Mouse (Mus musculus) ovary, adult 18-20 months (tissue): ENCODE results near the gene Dnah2.

ENCODE experiments used
- DNase-seq: peaks from one replicate; pipeline ENCODE4 v3.0.0; 2022; ENCODE audit warnings: low spot score, mixed read lengths

Gene Dnah2

DNA sequence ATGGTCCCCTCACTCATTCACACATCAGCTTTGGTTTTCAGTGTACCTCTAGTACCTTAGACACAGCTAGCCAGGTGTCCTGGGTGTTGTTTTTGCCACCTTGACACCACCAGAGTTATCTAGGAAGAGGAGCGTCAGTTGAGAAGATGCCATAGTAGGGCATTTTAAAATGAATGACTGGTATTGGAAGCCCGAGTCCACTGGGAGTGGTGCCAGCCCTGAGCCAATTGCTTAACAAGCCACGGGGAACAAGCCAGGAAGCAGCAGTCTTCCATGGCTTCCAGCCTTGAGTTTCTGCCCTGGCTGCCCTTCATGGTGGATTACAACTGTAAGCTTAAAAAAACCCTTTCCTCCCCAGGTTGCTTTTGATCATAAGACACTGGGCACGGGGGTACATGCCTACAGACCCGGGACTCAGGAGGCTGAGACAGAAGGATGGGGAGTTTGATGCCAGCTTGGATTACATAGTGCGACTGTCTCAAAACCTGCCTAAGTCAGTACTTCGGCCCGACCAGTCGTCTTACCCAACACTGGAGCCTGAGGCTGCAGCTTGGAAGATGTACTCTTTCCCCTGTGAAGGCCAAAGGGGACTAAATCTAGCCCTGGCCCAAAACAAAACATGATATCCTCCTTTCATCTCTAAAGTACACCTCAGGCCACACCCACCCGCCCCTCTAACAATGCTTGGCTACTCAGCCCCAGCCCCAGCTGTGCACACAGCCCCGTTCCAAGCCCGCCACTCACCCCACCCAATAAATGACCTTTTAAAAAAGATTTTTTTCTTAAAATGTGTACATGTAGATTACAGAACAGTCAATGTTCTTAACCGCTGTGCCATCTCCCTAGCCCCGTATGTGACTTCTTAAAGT lies 159.1 kb downstream of the Dnah2 start:
- DNase-seq = peak; percentile 49

DNA sequence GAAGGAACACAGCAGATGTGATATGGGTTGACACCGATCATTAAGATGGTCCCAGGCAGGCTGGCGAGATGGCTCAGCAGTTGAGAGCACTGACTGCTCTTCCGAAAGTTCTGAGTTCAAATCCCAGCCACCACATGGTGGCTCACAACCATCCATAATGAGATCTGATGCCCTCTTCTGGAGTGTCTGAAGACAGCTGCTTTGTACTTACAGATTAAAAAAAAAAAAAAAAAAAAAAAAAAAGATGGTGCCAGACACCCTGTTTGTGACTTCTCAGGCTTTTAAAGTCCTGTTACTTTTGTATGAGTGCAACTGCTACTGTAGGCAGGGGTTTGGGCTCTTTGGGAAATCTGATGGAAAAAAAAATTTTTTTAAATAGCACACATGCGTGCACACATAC lies 160.2 kb downstream of the Dnah2 start:
- no peak for DNase-seq

DNA sequence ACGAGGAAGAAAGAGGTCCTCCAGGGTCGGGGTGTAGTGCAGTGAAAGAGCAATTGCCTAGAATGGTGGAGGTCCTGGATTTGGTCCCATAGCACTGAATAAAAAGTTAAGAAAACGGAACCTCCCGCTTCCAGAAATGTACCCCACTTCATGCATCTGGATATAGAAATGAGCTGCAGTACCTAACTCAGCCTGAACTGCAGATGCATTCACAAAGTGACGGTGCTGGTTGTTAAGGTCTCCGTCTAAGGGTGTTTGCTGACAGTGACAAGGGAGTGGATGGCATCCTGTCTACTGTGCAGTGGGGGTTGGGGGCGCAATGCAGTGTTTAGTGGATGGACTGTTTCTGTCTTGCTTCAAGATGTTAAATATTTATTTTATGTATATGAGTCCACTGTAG lies 162.2 kb downstream of the Dnah2 start:
- DNase-seq = no peak

DNA sequence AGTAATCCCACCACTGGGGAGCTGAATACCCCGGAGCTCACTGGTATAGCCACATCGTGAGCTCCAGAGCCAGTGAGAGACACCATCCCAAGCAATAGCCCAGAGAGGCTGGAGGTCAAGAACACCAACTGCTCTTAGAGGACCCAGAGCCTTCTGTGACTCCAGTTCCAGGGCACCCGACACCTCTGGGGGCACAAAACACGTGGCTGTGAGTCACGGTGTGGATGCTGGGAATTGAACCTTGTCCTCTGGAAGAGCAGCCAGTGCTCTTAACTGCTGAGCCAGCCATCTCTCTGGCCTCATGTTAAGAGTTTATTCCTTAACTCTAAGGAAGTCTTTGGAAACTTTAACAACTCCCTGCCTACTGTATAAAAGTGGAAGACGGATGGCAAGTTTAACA lies 163.9 kb downstream of the Dnah2 start:
- DNase-seq = no peak

DNA sequence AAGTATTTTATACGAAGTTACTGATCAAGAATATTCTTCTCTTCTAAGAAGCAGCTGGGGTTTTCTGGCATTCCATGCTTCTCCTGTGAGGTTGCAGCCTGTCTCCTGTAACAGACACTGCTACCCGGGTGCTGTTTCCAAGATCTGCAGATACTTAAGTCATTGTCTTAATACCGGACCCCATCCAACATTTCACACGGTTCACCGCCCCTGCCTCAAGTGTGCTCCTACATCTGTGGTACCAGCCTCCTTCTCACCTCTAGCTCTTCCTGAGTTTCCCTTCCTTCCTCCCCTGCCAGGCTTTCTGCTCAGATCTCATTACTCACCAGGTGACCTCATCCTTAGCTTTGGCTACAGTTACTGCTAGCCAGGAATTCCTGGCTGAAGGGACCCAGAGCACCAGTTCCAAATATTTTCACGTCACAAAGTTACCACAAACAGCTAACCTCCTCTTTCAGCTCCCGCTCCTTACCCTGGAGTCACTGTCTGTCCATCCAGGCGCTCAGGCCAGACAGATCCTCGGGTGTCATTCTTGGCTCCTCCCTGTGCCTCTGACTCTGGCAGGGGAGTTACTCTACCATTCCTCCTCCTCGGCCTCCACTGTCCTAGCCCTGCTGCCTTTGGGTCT lies 166.3 kb downstream of the Dnah2 start:
- no peak for DNase-seq

DNA sequence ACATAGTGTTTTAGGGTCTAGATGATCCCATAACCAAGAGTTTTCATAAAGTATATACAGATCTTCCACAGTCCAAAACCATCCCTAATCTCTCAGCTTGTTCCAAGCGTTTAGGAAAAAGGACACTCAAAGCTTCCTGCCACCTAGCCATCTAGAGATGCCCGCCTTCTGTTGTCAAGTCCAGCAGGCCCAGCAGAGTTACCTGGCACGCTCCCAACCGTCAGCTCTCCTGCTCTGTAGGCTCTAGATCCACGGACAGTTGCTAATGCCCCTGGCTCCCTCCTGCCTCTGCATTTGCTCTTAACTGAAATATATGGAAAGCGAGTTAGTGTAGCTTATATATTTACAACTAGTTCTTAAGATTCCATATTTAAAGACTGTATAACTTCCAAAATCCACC lies 167.6 kb downstream of the Dnah2 start:
- no peak for DNase-seq

DNA sequence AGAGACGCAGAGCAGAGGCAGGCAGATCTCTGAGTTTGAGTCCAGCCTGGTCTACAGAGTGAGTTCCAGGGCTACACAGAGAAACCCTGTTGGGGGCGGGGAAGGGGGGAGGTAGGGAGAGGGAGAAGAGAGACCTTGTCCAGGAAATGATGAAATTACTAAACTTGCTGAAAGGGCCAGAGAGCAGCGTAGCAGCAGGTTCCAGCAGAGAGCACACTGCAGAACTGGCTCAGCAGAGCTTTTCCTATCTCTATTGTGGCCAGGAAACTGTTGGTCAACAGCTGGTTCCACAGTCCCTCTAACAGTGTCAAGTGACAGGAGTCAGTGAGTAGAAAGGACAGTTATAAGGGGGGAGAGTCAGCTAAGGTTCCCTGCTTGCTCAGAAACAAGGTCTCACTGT lies 169.3 kb downstream of the Dnah2 start:
- DNase-seq = no peak

DNA sequence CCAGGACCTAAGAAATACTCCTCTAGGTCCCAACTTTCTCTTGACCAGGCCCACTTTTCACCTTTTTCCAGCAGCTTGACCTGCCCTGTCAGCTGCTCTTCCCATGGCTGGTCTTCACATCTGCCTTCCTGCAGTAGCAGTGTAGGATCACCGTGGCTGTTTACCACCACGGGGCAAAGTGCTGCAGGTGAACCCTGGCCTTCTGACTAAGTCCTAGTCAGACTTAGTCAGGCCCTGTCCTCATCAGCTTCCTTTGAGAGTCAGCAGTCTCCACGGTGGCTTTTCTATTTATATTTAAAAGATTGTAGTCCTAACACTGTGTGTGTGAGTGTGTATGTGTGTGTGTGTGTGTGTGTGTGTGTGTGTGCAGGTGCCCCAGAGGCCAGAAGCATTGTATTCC lies 171.1 kb downstream of the Dnah2 start:
- DNase-seq = no peak

DNA sequence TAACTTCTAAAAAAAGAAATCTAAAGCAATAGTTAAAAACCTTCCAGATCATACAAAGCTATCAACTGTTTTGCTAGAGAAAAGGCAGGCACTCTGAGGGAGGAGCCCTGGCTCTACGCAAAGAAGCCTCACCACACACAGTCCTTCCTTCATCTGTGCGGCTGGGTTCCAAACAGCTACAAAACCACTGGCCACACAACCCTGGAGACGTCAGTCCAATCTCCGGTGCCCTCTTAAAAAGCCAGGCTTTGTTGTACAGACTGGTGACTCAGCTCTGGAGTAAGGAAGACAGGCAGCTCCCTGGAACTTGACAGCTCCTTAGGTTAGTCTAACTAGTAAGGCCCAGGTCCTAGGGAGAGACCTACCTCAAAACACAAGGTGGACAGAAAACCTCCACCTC lies 173.3 kb downstream of the Dnah2 start:
- no peak for DNase-seq

DNA sequence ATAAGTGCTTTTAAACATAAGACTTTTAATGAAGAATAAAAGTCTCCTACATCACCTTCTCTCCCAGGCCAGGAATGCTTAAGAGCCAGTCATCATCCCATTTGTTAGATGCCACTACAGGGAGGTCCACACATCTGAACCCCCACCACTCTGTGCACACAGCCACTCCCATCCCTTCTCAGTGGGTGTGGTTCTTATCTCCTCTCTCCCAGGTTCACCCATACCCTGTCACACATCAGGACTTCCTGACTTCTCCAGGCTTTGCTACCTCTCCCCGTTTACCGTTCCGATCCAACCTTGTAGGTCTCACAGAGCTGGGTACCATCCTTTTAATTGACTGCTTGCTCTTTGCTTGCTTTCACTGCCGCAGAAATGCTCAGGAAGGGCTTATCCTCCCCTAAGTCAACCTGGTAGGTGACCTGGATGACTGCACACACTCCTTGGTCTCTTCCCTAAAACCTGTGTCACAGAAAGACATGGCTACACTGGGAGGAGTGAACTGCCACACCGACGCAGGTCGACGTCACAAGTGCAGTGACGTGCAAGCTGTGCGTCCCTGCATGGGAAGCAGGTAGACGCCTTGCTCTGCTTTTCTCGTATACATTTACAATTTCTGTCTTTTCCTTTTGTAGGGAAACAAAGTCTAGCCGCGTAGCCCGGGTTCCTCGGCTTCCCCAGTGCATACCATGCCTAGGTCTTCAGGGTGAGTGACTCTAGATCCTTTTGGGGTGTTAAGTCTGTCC lies 175.5 kb downstream of the Dnah2 start:
- DNase-seq = no peak

DNA sequence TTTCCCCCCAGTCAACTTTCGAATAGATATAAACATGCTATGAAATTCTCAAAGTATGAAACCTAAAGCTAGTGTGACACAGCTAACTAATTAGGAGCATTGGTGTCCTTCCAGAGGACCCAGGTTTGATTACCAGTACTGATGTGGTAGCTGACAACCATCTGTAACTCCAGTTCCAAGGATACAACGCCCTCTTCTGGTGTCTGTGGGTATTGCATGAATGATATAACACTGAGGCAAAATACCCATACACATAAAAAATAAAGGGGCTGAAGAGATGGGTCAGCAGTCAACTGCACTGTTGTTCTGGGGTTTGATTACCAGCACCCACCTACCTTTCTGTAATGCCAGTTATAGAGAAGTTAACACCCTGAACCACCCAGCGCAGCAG lies 176.1 kb downstream of the Dnah2 start:
- DNase-seq = no peak

DNA sequence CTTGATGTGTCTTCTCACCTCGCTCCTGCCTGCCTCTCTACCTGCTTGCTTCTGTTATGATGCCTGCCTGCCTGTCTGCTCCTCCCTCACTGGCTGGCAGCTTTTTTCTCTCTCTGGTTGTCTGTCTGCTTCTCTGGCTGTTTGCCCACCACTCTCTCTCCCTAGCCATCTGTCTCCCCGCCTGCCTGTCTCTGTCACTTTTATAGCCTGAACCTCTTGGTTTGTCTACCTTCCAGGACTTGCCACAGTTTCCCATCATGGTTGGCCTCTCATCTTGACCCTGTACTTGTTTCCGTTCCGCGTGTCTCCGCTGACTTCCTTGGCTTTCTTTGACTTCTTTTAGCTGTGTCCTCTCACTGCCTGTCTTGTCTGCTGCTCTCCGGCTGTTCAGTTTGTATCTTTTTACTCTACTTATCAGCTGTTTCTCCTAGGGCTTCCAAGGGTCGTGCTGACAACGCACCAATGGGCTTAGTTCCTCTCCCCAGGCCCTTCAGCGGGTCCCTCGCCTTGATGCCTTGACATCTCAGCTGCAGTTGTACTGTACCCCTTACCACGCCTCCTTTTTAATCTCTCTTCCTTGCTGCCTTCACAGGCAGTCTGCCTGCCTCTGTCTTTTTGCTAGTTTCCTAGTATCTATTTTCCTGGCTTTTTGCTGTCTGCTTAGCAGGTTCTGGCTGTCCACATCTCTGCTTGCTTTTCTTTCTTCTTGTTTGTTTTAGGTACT lies 176.7 kb downstream of the Dnah2 start:
- DNase-seq = no peak

DNA sequence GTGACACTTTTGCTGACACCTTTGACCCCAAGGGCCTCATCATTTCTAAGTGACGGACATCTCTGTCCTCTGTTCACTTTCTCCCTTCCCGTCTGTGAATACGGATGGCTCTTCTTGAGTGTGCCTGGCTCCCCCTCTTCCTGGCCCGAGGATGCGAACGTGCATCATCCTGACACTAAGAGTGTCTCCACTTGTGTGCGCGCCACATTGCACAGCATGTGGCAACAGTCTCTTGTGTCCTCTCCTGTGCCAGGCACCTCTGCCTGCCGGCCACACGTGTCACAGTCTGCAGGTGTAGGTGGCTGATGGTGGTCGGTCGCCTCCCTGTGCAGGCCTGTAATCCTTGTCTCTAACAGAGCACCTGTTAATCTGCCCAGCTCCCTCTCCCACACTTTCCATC lies 177.3 kb downstream of the Dnah2 start:
- DNase-seq = no peak

DNA sequence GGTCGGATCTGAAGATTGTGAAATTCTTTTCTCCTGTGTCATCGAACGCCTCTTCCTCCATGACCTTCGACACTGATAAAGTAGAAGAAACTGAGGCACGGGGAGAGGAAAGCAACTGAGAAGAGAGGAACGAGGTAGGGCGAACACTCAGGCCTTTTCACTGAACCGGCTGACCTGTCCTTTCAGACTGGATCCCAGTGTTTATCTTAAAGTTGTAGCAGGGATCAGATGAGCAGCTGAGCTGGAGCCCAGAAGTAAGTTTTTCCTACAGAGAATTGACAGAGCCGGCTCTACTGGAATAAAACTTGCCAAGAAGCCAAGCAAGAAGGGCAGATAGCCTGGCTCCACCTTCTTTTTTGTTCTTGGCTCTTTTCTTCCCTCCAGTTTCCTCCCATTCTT lies 178.1 kb downstream of the Dnah2 start:
- no peak for DNase-seq
